Mouse (Mus musculus): Measurements from ENCODE around the gene Hmox1.

The Hmox1 gene

DNA sequence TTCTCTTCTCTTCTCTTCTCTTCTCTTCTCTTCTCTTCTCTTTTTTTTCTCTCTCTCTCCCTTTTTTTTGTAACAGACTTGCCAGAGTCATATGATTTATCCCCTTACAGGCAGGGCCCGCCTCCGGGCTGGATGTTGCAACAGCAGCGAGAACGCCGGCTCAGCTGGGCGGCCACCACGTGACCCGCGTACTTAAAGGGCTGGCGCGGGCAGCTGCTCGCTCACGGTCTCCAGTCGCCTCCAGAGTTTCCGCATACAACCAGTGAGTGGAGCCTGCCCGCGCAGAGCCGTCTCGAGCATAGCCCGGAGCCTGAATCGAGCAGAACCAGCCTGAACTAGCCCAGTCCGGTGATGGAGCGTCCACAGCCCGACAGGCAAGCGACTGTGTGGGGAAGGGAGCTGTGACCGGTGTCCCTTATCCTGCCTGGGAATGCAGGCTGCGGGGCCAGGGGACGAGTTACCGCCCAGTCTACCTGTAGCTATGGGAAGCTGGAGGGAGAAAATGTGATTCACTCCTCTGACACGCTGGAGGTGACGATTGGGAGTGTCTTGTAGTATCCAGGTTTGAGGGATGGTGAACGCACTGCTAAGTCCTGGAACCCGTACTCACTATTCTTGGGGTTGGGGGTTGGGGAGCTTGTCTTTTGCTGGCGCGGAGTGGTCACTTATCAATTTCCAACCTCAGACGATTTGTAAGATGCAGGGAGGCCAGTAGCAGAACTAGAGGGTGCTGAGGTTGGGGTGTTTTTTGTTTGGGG, at the start of gene Hmox1:
TSS of gene Hmox1 (plus strand) at position 223 of the 758 bp plus-strand sequence.
- DNase-seq = peak; percentile 66 to 74

DNA sequence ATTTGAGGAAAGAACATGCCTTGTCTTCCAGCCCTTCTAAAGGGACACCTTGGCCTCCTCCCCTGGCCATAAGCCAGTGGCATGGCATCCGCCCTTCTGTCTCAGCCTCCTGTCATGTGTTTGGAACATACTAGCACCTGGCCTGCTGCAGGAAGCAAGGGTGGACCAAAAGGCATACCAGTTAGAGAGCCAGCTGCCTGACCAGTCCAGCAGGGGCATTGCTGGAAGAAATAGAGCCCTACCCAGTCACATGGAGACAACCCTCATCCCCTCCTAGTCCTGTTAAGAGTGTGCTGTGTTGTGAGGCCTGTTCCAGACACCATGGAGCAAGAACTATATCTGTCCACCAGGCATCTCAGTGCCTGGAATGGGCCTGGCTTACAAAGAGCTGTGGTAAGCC, 47.1 kb upstream of the Hmox1 start:
- DNase-seq = no peak

DNA sequence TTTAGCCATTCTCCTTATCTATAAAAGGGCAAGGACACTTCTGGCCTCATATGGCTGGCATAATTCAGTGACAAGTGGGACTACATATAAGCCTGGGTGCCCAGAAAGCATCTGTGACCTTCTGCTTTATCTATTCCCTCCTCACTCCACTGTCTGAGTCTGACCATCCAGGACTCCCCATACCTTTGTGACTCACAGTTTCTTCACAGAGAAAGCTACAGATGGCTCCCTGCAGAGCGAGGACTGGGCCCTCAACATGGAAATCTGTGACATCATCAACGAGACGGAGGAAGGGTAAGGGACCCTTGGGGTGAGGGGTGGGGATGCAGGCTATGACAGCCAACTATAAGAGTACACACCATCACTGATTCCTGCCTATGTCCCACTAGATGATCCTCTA, 45.6 kb upstream of the Hmox1 start:
- no peak for DNase-seq

DNA sequence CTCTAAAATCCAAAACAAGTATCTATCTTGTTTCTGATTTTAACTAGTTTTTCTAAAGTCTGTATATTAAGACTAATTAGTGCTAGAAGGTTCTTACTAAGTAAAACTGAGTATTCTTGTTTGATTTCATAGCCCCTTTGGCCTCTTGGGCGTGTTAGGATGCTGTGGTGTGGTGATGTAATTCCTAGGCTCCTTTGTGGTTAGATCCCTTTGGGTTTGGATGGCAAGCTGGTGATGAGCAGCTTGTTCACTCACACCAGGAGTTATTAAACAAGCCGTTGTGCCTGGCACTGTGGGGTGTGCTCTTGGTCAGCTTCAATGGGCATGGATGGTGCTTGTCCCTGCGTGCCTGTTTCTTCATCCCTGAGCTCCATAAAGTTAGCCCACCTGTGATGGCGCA, 40.1 kb upstream of the Hmox1 start:
- no peak for DNase-seq

DNA sequence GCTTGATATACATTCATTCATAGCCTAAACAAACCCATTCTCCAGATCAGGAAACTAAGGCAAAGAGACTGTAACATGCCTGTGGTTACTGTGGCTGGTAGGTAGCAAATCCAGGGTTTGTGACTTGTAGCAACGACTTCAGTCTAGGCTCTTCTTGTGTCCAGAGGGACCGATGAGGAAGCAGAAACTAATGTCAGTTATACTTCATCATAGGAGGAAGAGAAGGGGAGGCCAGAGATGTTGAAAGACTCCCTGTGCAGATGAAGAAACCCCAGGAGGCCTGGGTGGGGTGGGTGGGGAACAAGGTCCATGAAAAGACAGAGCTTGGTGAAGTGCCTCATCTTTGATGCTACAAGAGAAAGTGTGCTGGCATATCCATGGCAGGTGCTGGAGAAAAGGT, 37.7 kb upstream of the Hmox1 start:
- DNase-seq = no peak

DNA sequence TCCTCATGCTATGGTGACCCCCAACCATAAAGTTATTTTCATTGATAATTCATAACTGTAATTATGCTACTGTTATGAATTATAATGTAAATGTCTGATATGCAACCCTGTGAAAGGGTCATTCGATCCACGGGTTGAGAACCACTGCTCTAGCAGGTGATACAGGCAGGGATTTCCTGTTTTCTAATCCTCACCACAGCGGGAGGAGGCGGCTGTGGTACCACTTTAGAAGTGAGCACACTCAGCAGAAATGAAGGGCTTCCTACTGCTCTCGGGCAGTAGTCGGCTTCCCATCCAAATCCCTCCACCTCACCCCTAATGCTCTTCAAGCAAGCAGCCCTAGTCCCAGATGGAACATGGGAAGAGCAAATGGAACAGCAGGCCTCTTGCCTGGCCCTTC, 33.4 kb upstream of the Hmox1 start:
- no peak for DNase-seq

DNA sequence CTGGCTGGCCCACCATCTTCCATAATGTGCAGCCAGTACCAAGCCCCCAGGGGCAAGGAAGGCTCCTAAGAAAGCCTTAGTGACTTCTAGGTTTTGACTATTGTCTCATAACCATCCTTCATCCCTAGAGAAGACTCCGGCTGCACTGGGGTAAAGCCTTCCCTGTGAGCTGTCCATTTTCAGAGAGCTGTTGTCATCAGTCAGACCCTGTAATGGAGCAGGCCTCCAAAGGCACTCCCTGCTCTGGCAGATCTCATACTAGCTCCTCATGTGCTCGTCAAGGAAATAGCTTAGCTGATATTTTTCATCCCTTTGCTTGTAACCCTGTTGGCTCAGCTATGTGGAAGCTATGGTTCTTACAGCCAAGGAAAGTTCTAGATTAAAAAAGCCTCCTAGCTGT, 32.6 kb upstream of the Hmox1 start:
- DNase-seq = no peak

DNA sequence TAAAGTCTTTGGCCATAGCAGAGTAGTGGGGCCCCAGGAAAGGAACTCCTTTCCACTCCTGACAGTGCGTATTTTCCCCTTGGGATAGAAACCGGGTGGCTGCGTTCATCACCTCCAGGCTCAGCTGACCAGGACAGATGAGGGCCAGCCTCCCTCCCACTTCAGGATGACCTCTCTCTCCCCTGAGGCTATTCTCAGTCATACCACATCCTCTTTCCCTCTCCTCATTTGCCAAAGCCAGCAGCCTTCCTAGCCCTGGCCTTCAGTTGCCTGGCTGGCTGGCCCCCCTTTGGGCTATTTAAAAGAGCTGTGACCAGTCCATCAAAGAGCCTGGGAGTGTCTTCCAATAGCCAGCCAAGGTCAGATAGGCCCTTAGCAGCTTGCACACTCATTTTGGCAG, 30.1 kb upstream of the Hmox1 start:
- no peak for DNase-seq

DNA sequence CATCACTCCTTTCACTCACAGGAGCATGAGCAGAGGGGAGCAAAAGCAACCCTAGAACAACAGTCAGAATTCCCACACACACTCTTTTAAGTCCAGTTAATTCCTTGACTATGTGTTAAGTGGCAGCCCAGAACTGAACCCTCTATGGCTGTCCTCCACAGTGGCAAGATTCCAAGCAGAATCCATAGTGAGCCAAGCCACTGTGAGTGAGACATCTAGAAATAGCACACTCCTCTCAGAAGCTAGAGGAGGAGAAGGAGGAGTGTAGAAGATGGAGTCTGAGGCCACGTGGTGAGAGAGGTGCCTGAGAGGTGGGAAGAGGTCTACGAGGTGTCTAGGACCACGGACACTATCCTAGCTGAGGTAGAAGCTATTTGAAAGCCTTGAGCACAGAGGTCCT, 28.6 kb upstream of the Hmox1 start:
- DNase-seq = no peak

DNA sequence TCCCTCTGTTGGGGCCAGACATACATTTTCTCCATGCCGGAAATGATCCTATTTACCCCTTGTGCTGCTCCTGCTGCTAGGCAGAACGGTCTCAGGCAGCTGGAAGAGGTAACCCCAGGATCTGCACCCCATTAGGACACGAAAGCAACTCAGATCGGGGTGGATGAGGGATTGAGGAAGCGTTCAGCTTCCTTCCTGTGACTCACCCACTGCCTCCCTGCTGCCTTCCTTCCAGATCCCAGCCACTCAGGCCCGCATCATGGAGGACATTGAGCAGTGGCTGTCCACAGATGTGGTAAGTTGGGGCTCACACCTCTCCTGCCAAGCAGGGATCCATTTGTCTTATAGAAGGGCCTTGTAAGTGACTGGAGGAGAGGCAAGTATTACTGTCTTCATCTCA, 26.1 kb upstream of the Hmox1 start:
- DNase-seq = no peak

DNA sequence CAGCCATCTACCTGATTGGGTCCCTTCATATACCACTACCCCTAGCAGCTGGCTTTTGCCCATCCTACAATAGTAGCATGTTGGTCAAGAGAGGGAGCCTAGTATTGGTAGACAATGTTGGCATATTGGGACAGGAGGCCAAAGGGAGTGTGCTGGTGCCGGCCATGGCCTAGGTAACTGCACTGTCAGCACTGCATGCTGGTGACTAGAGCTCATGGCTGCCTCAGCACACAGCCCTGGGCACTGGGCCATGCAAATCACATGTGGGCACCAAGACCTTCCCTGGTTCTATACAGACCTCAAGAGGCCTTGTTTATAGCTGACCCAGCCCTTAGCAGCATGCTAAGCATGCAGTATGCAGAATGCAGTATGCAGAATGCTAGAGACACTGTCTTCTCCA, 23.1 kb upstream of the Hmox1 start:
- no peak for DNase-seq

DNA sequence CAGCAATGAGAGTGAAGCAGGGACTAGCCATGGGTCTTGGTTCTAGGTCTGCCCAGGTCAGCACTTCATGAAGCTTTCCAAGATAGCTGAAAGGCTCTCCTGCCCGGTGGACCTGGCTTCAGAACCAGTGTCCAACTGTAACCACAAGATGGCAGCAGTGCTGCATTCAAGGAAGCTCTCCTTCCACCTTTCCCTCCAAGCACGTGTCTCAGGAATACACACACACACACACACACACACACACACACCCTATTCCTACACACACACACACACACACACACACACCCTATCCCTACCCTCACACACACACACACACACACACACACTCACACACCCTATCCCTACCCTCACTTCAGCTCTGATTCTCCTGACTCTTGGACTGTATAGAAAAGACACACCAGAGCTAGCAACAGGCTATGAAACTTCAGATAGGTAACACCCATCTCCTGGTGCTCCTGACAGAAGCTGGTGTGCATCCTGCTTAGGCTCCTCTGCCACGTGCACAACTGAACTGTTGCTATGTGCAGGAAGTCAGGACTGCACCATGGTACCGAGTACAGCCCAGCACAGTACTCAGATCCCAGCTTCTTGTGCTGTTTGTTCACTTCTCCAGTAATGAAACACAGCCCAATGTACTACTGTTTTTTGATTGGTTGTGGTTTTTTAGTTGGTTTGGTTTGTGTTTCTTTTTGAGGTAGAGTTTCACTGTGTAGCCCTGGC, 21.6 kb upstream of the Hmox1 start:
- DNase-seq = peak; percentile 48 to 64

DNA sequence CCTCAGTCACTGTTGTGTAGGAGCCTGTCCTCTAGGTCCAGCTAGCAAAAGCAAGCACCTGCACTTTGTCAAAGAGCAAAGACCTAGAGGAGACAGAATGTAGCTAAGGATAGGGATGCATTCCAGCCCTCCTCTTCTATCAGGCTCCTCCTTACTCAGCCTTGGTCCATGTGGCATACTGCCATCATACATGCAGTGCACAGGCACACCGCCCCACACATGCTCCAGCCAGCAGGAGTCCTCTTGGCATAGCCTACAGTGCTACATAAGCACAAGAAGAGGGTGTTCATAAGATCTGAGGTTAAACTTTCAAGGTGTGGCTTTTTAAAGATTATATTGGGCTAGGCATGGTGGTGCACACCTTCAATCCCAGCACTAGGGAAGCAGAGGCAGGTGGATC, 18.5 kb upstream of the Hmox1 start:
- no peak for DNase-seq

DNA sequence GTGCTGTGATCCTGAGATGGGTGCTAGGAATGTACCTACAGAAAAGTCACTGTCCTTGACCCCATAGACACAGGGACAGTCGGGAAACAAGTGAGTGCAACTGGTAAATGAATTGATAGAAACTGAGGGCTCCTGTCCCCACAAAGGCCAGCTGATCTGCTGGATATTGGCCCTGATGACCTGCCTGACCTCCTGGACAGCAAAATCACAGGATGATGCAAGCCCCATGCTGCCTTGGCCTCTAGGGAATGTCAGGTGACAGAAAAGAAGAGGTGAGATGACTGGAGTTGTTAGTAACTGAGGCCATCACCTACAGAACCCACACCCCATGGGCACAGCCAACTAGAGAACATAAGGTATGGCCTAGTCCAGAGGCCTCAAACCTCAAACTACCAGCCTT, 15.2 kb upstream of the Hmox1 start:
- no peak for DNase-seq

DNA sequence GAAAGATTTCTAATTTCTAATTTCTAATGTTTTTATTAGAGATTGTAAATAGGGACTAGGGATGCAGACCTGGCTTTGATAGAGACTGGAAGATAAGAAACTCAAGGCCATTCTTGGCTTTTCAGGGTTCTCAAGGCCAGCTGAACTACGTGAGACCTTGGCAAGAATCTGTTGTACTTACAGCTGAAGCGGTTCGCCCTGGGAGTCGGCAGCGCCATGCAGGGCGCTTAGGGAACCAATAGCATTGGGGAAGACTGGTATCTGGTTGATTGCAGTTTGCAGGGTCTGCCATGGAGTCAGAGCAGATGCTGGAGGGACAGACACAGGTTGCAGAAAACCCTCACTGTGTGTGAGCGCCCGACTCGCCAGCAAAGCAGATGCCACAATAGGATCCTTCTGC, 14.6 kb upstream of the Hmox1 start:
- no peak for DNase-seq

DNA sequence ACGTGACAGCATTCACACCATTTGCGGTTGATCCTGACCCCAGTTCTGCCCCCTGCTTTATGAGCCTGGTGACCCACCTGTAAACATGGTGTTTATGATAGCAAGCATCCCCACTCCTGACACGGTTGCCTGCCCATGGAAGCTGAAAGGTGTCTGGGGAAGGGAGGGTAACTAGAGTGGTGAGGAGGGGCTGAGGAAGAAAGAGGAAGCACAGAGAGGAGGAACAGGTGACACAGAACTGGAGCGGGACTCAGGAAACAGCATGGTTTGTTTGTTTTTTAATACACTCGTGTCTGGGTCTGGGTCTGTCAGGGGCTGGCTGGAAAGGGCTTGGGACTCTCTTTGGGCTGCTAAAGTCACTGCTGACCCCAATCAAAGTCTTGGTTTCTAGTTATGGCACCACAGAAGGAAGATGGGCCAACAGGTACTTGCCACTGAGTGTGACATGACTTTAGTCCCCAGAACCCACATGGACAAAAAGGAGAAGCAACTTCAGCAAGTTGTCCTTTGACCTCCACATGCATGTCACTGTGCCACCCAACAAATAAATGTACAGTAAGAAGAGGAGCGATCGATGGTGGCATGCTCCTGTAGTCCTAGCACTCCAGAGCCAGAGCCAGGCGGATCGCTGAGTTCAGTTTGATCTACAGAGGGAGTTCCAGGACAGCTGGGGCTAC, 11.9 kb upstream of the Hmox1 start:
- DNase-seq = no peak

DNA sequence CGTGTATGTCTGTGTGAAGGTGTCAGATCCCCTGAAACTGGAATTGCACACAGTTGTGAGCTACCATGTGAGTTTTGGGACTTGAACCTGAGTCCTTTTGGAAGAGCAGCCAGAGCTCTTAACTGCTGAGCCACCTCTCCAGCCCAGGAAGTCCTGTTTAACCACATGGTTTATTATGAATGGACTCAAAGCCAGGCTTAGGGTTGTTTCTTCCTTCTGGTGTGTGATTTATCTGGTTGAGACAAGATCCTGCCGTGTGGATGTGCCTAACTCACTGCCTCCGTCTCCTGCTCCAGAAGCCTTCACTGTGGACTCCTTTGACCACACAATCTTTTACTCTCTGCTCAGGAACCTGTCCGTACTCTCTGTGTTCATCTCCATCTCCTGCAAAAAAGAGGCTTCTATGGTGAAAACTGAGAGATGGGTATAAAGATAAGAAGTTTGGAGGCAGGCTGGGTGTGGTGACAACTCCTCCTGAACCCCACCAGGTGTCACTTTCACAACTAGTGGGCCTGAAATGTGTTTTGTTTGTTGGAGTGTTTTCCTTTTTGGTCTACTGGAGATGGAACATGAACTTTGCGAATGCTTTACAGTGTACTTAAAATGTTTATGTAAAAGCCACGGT, 11.1 kb upstream of the Hmox1 start:
- no peak for DNase-seq

DNA sequence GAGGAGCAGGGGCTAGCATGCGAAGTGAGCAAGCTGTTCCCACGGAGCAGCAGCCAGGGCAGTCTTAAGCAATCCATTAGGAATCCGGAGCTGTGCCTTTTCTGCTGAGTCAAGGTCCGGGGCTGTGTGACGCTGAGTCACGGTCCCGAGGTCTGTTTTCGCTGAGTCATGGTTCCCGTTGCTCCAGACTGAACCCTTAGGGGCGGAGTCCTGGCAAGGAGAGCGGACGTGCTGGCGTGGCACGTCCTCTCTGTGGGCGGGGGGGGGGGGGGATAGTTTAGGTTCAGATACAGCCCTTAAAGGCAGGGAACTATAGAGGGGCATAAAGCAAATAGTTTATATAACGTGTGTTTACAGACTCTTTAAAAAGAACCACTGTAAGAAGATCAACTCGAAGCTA, 9.6 kb upstream of the Hmox1 start:
- peak; percentile 40 to 47 for DNase-seq

DNA sequence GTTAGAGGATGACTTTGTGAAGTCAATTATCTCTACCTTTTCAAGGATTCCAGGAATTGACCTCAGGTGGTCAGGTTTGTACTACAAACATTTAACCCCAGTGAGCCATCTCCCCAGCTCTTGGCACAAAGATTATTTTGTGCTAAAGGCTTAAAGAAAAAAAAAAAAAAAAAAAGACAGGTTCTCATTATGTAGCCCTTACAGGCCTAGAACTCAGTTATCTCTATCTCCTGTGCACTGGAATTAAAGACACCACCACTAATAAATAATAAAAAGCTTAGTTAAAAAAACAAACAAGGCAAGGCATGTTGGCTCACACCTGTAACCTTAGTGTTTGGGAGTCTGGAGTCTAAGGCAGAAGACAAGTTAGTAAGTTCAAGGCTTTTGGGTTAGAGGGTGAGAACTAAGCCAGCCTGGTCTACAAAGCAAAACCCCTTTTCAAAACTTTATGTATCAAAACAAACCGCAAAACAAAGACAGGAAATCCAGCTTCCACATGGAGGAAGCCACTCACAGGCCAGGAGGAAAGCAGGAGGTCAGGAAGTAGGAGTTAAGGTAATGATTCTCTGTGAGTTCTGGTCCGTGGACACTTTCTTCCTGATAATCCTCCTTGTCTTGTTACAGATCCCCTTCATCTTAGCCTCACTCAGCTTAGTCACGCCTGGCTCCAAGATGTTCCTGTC, 8.9 kb upstream of the Hmox1 start:
- DNase-seq = no peak

DNA sequence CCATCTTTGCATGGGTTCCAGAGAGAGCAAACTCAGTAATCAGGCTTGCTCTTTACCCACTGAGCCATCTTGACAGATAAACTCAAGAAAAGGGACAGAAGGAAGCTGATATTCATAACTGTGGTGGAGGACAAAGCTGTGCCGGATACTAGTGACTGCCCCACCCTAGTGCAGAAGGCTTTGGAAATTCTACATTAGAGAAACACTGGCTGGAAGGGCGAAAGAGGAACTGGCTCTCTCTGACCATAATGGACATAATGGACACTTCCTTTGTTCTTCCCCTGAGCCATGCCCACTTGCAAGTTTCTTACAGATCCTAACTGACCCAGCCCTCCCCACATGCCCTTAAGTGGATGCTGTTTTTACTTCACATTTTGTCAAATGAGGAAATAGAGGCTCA, 7.4 kb upstream of the Hmox1 start:
- DNase-seq = no peak

DNA sequence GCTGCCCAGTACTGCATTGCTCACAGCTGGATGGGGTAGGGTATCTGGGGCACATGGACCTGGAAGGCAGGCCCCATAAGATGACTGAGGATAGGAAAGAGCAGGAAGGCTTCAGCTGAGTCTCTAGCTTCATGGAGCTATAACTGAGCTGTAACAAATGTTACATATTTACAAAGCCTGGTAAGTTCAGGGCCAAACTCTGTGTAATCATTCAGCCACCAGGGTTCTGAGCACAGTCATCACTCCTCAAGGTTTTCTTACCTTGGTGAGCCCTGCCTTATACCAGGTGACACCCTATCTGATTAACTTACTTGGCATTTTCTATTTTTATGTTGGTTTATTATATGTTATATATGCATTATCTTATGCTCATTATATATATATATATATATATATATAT, 6.3 kb upstream of the Hmox1 start:
- DNase-seq = no peak

DNA sequence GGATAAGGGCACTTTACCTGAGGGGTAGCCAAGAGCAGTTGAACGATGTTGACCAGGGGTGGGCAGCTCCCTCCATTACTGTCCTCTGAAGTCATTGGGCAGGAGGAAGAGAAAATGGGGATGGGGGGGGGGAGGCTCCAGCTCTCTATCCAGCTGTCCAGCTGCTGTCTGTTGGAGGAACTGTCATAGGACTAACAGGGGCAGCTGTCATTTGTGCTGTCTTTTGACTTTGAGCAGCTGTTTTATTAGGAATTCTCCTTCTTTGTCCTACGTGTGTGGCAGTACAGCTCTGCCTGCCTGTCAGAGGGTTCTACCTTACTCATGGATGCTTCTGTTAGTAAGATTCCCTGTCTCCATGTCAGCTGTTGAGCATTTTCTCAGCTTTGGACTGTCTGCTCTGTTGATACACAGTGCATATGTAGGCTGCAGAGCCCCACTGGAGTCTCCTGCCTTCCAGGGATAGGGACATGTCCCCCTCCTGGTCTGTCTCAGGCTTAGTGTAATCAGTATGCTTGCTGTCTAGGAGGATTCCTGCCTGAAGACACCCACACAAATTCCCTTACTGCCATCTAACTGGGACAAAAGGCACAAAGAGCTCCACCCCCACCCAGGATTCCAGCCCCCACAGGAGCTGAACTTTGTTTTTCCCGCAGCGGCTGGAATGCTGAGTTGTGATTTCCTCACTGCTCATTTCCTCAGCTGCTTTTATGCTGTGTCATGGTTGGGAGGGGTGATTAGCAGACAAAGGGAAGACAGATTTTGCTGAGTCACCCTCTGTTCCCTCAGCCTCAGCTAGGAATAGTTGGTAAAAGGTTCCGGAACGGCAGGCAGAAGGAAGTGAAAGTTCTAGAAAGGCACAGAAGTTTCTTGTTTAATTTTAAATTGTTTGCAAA, 4.2 kb upstream of the Hmox1 start:
- no peak for DNase-seq

Measured in spleen, adult 18-20 months (tissue).